Mouse (Mus musculus) hindbrain, embryonic 13.5 days (tissue): Measurements from ENCODE around the gene Adipor2. TPM values are rescaled to one million over a fixed set of nuclear protein-coding genes. Genes with fewer than 3 reads are reported as not detected.

Experiments
- ATAC-seq: fragments of 200-750 bp; cut with Nextera tagmentation; 2 replicates; pipeline ENCODE4 v1.8.0; 2017; ENCODE audit warnings: moderate TSS enrichment; ENCODE audit not compliant: low FRiP score
- H3K27ac ChIP-seq: fragments of 300-500 bp; sonication (generic); 2 replicates; pipeline ENCODE4 v1.5.1; 2015; ENCODE audit warnings: inconsistent platforms, mild to moderate bottlenecking, moderate library complexity
- H3K27me3 ChIP-seq: fragments of 300-500 bp; sonication (generic); 2 replicates; pipeline ENCODE4 v1.6.1; 2015; ENCODE audit warnings: mild to moderate bottlenecking, inconsistent platforms
- H3K36me3 ChIP-seq: fragments of 300-500 bp; sonication (generic); 2 replicates; pipeline ENCODE4 v1.6.1; 2015; ENCODE audit warnings: mild to moderate bottlenecking, inconsistent platforms
- H3K4me1 ChIP-seq: fragments of 300-500 bp; sonication (generic); replicated peaks from 2 replicates; pipeline ENCODE4 v1.6.1; 2015; ENCODE audit warnings: inconsistent platforms
- H3K4me2 ChIP-seq: fragments of 300-500 bp; sonication (generic); 2 replicates; pipeline ENCODE4 v1.6.1; 2015; ENCODE audit warnings: inconsistent platforms, mild to moderate bottlenecking, moderate library complexity
- H3K4me3 ChIP-seq: fragments of 300-500 bp; sonication (generic); 2 replicates; pipeline ENCODE4 v1.5.1; 2015; ENCODE audit warnings: mild to moderate bottlenecking, inconsistent platforms
- H3K9ac ChIP-seq: fragments of 300-500 bp; sonication (generic); 2 replicates; pipeline ENCODE4 v1.6.1; 2015; ENCODE audit warnings: mild to moderate bottlenecking, inconsistent platforms
- H3K9me3 ChIP-seq: fragments of 300-500 bp; sonication (generic); 2 replicates; pipeline ENCODE4 v1.6.1; 2016; ENCODE audit warnings: inconsistent platforms
- WGBS: fragments of 180-500 bp; shearing (Covaris S2); methylation state at CpG from one replicate; pipeline ENCODE4 v1.1.7; 2015; 5-methylcytosine and 5-hydroxymethylcytosine counted together
- polyA plus RNA-seq: library from polyadenylated mRNA; unstranded; fragments of >200 nt; fragmentation: Nextera tagmentation; extraction: Ambion mirVana; gene quantifications from 2 replicates; pipeline ENCODE4 v1.2.1, GENCODE M21; 2015

Adipor2 gene
- polyA plus RNA-seq, 1 experiment from 2014 or later: 44.1 TPM

DNA sequence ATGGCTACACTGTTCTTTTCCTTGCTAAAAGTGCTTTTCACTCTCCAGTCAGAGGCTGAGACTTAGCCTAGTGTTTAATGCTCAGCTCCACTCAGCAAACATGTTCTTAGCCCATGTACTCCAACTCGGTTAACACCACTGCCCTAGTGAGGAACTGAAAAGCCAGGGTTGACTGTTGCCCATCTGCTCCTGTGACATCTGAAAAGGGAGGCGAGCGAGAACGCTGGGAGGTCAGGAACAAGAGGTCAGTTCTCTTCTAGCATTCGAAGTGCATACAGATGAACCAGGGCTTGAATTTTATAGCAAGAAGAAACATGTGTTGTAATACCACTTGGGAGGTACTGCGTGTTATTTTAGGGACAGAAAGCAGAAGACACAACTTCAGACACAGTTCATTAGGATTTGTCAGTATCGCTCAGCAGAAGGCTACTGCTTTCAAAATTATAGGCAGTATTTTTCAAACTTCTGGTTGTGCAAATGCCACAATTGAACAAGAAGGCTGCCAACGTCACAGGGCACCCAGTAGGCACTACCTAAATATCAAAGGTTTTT, 59.4 kb downstream of the Adipor2 start:
- no peaks in the 10 kb centered on the region for H3K9me3 ChIP-seq
- H3K9ac ChIP-seq: no peak overlapping the region
- no peak overlapping the region for H3K27ac ChIP-seq
- H3K27me3 ChIP-seq: no peaks in the 10 kb centered on the region
- H3K4me1 ChIP-seq: no peaks in the 10 kb centered on the region
- peaks cover 87% of the 10 kb centered on the region for H3K36me3 ChIP-seq
- ATAC-seq: no peak
- no peak overlapping the region for H3K4me3 ChIP-seq
- H3K4me2 ChIP-seq: no peak overlapping the region
- 84% methylated on average over 8 of the region's 8 CpGs for WGBS

DNA sequence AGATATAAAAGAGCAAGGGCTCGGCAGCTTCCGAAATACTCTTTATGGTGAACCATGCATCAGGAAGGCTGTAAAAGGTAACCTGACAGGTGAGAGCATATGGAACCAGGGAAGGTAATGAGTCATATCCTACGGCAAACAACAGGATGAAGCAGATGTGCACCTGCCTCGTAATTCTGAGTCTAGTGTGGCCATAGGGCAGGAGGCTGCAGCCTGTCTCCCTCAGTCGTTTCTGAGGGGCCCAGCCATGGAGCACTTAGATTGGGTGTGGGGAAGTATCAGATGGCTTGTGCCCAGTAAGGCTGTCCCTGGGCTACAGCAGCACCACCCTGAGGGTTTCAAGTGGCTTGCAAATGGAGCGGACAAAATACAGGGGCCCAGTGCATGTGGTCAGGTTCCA, 65.0 kb downstream of the Adipor2 start:
- Histone ChIP-seq H3K9ac (no peak overlapping the region), H3K9me3 (no peaks in the 10 kb centered on the region), H3K36me3 (peaks cover 45% of the 10 kb centered on the region), H3K4me3 (no peak overlapping the region), H3K4me2 (no peak overlapping the region), H3K4me1 (0 out of 2 replicates have a peak, but pooled peaks cover 3% of the 10 kb centered on the region), H3K27me3 (no peaks in the 10 kb centered on the region), H3K27ac (no peak overlapping the region)
- ATAC-seq: no peak
- WGBS: 84% methylated on average over 6 of the region's 6 CpGs

- no peaks in the 10 kb centered on the region for H3K9me3 ChIP-seq
- peaks cover 3% of the 10 kb centered on the region; the same call in 1 of the 2 replicates for H3K4me1 ChIP-seq
- H3K9ac ChIP-seq: no peak overlapping the region
- peaks cover 39% of the 10 kb centered on the region for H3K36me3 ChIP-seq
- no peak for ATAC-seq
- H3K4me3 ChIP-seq: no peak overlapping the region
- no peak overlapping the region for H3K27ac ChIP-seq
- H3K4me2 ChIP-seq: no peak overlapping the region
- WGBS: 89% methylated on average over 8 of the region's 8 CpGs
- H3K27me3 ChIP-seq: no peaks in the 10 kb centered on the region
Observed at GRCm38 (mm10) chr6:119351656-119352055, 65.8 kb downstream of the Adipor2 start.

DNA sequence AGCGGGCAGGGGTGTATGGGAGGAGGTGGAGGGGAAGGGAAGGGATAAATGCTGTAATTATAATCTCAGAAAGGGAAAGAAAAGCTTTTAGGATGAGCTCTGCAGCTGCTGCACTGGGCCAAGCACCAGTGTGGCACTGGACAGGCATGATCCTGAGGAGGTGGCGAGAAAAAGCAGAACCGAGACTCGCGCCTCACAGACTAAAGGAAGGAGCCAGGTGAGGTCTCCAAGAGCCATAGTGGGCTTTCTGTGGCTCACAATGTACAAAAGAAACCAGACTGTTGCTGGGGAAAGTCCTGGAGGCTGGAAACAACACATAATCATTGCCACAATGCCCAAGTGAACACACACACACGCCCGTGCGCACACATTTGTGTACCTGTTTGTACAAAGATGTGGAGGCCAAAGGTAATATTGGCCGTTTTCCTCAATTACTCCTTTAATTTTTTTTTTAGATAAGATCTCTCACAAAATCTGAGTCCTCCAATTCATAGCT, 66.8 kb downstream of the Adipor2 start:
- whole genome bisulfite sequencing: 85% methylated on average over 9 of the region's 9 CpGs
- no peaks in the 10 kb centered on the region for H3K9me3 ChIP-seq

DNA sequence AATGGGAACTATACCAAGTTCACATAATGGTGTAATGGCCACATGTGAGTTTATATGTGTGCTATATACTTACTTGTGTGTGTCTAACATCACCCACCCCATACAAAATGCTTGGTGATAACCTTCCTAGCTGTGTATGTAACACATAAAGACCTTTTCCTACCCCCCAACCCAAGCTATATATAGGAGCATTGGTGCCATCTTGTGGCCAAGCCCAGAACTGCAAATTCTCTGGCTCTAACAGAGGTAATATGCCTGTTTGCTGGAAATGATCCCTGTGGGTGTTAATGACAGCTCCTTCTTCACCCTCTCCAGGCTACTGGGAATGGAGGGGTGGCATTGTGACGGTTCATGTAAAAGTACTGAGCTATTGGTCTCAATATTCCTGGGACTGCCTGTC, 69.3 kb downstream of the Adipor2 start:
- 5% methylated on average over 1 of the region's 1 CpGs for WGBS
- Histone ChIP-seq H3K36me3 (peaks cover 5% of the 10 kb centered on the region), H3K4me1 (peaks cover 3% of the 10 kb centered on the region; the same call in 1 of the 2 replicates), H3K27ac (no peak overlapping the region), H3K27me3 (no peaks in the 10 kb centered on the region), H3K9ac (no peak overlapping the region), H3K9me3 (no peaks in the 10 kb centered on the region), H3K4me3 (no peak overlapping the region), H3K4me2 (no peak overlapping the region)
- peak; percentile 21; the same call in 1 of the 2 replicates for ATAC-seq

More for the DNA sequence above, 66.8 kb downstream of the Adipor2 start:
- H3K4me2 ChIP-seq: no peak overlapping the region
- H3K27me3 ChIP-seq: no peaks in the 10 kb centered on the region
- H3K9ac ChIP-seq: peak overlapping the region; percentile 40; the same call in 1 of the 2 replicates
- no peak overlapping the region for H3K4me3 ChIP-seq
- no peak overlapping the region for H3K27ac ChIP-seq
- H3K4me1 ChIP-seq: peaks cover 3% of the 10 kb centered on the region; the same call in 1 of the 2 replicates
- peaks cover 30% of the 10 kb centered on the region for H3K36me3 ChIP-seq
- ATAC-seq: no peak

DNA sequence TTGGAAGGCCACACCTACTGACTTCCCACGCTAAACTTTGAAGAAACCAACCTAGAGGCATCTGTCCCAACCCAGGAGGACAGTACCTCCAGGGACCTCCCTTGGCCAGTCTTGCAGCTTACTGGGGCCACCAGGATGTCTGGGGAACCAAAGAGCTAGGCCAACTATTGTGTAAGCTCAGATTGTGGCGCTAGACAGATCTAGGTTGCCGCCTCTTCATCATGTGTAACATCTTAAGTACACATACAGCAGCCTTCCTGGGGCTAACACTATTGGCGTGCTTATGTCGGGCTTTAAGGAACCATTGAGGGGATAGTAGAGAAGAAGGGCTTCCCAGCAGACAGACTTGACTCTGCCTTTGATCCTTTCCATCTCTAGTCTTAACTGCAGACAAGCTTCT, 69.7 kb downstream of the Adipor2 start:
- 0 out of 2 replicates have a peak, but pooled peaks have one; percentile 5 for ATAC-seq
- H3K4me2 ChIP-seq: no peak overlapping the region
- H3K27ac ChIP-seq: no peak overlapping the region
- 0 out of 2 replicates have a peak, but pooled peaks cover 3% of the 10 kb centered on the region for H3K36me3 ChIP-seq
- peaks cover 3% of the 10 kb centered on the region; the same call in 1 of the 2 replicates for H3K4me1 ChIP-seq
- H3K9ac ChIP-seq: no peak overlapping the region
- WGBS: 81% methylated on average over 5 of the region's 5 CpGs
- no peaks in the 10 kb centered on the region for H3K9me3 ChIP-seq
- H3K27me3 ChIP-seq: no peaks in the 10 kb centered on the region
- no peak overlapping the region for H3K4me3 ChIP-seq

DNA sequence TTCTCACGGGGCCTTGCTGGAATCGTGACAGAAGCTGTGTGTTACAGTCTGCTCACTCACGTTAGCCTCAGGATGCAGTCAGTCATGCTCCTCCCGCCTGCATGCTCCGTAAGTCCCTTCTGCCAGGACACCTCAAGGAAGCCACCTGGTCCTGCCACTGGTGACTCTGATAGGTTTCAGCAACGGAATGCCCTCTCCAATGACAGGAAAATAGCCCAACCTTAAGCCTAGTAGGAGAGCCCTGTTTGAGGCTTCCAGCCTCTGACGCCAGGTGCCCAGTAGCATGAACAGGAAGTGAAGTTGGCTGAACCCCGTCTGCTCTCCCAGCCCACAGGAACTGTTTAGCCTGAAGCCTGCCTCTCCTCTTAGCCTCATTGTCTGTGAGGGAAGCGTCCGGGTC, 71.2 kb downstream of the Adipor2 start:
- H3K9me3 ChIP-seq: no peaks in the 10 kb centered on the region
- H3K4me2 ChIP-seq: no peak overlapping the region
- peaks cover 4% of the 10 kb centered on the region; the same call in 1 of the 2 replicates for H3K4me1 ChIP-seq
- H3K27me3 ChIP-seq: no peaks in the 10 kb centered on the region
- 75% methylated on average over 10 of the region's 10 CpGs for WGBS
- no peak overlapping the region for H3K27ac ChIP-seq
- H3K9ac ChIP-seq: no peak overlapping the region
- H3K36me3 ChIP-seq: no peaks in the 10 kb centered on the region
- ATAC-seq: no peak
- no peak overlapping the region for H3K4me3 ChIP-seq

DNA sequence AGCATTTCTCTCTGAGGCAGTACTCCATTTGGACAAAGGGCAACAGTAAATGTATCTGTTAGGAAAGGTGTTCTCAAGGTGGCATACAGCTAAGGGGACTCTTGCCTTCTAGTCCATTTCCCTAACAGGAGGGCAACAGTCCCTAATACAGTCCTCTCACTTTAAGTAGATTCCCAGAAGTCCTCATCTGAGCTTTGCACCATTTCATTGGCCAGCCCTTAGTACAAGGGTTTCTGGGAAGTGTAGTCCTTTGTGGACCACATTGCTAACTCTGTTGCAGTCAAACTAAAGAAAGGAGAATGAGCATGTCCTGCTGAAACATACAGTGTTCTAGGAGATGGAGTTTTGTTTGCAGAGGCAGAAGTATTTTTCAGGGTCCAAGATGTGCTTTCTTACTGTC, 76.1 kb downstream of the Adipor2 start:
- Histone ChIP-seq H3K4me2 (no peak overlapping the region), H3K4me1 (peaks cover 7% of the 10 kb centered on the region), H3K27me3 (no peaks in the 10 kb centered on the region), H3K9me3 (no peaks in the 10 kb centered on the region), H3K27ac (no peak overlapping the region), H3K36me3 (no peaks in the 10 kb centered on the region), H3K4me3 (no peak overlapping the region), H3K9ac (no peak overlapping the region)
- peak; percentile 92 for ATAC-seq

GRCm38 (mm10) chr6:119338121-119338912, 79.2 kb downstream of the Adipor2 start:
- no peak overlapping the region for H3K4me2 ChIP-seq
- ATAC-seq: no peak
- 27% methylated on average over 10 of the region's 11 CpGs for WGBS
- H3K27ac ChIP-seq: no peak overlapping the region
- H3K9me3 ChIP-seq: no peaks in the 10 kb centered on the region
- H3K27me3 ChIP-seq: peaks cover 3% of the 10 kb centered on the region; the same call in 1 of the 2 replicates
- no peaks in the 10 kb centered on the region for H3K36me3 ChIP-seq
- H3K9ac ChIP-seq: no peak overlapping the region
- H3K4me1 ChIP-seq: peaks cover 7% of the 10 kb centered on the region
- no peak overlapping the region for H3K4me3 ChIP-seq

- H3K36me3 ChIP-seq: no peaks in the 10 kb centered on the region
- no peak overlapping the region for H3K4me2 ChIP-seq
- H3K27me3 ChIP-seq: peaks cover 3% of the 10 kb centered on the region; the same call in 1 of the 2 replicates
- WGBS: 62% methylated on average over 3 of the region's 3 CpGs
- no peak for ATAC-seq
- H3K9ac ChIP-seq: no peak overlapping the region
- H3K27ac ChIP-seq: no peak overlapping the region
- no peak overlapping the region for H3K4me3 ChIP-seq
- no peaks in the 10 kb centered on the region for H3K9me3 ChIP-seq
- peaks cover 7% of the 10 kb centered on the region for H3K4me1 ChIP-seq
Observed at GRCm38 (mm10) chr6:119337287-119337686, 80.2 kb downstream of the Adipor2 start.

- Histone ChIP-seq H3K9me3 (no peaks in the 10 kb centered on the region), H3K4me3 (no peak overlapping the region), H3K27ac (no peak overlapping the region), H3K9ac (no peak overlapping the region), H3K4me2 (no peak overlapping the region), H3K36me3 (no peaks in the 10 kb centered on the region), H3K4me1 (peaks cover 9% of the 10 kb centered on the region), H3K27me3 (peaks cover 13% of the 10 kb centered on the region)
- ATAC-seq: no peak
- 83% methylated on average over 7 of the region's 7 CpGs for WGBS
Observed at GRCm38 (mm10) chr6:119336124-119336523, 81.4 kb downstream of the Adipor2 start.

DNA sequence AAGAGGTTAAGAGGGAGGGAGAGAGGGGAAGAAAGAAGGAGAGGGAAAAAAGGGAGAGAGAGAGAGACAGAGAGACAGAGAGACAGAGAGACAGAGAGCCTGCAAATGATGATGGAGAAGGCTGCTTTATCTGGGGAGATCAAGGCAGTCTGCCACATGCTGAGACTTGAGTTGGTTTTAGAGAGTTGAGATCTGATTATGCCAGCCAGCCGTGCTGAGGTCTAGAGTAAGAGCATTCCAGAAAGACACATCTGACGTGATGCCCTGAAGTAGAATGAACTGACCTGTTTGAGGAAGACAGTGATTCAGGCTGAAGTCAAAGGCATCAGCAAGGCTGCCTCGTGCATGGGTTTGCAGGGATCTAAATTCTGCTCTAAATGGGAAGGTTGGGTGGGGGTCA, 83.7 kb downstream of the Adipor2 start:
- ATAC-seq: no peak
- H3K9ac ChIP-seq: no peak overlapping the region
- no peak overlapping the region for H3K27ac ChIP-seq

More for the DNA sequence above, 83.7 kb downstream of the Adipor2 start:
- Histone ChIP-seq H3K4me1 (peaks cover 30% of the 10 kb centered on the region), H3K4me2 (no peak overlapping the region), H3K9me3 (no peaks in the 10 kb centered on the region), H3K36me3 (no peaks in the 10 kb centered on the region), H3K27me3 (peaks cover 26% of the 10 kb centered on the region), H3K4me3 (no peak overlapping the region)
- 55% methylated on average over 3 of the region's 3 CpGs for WGBS
